Mouse (Mus musculus) lung, embryonic 15.5 days (tissue): ENCODE data around the gene Ywhab. TPM values are rescaled to one million over a fixed set of nuclear protein-coding genes. Genes with fewer than 3 reads are reported as not detected.

ENCODE experiments used
- ATAC-seq: fragments of 200-750 bp; cut with Nextera tagmentation; 2 replicates; pipeline ENCODE4 v1.8.0; 2017; ENCODE audit warnings: moderate number of reproducible peaks, borderline replicate concordance; ENCODE audit not compliant: low FRiP score, low TSS enrichment; ENCODE audit errors: extremely low read depth
- H3K27ac ChIP-seq: fragments of 300-500 bp; sonication (generic); 2 replicates; pipeline ENCODE4 v1.5.1; 2015; ENCODE audit warnings: moderate library complexity, mild to moderate bottlenecking, inconsistent platforms
- H3K27me3 ChIP-seq: fragments of 300-500 bp; sonication (generic); 2 replicates; pipeline ENCODE4 v1.6.1; 2015; ENCODE audit warnings: inconsistent platforms
- H3K36me3 ChIP-seq: fragments of 300-500 bp; sonication (generic); 2 replicates; pipeline ENCODE4 v1.6.1; 2015; ENCODE audit warnings: inconsistent platforms
- H3K4me1 ChIP-seq: fragments of 300-500 bp; sonication (generic); 2 replicates; pipeline ENCODE4 v1.6.1; 2015; ENCODE audit warnings: inconsistent platforms
- H3K4me2 ChIP-seq: fragments of 300-500 bp; sonication (generic); 2 replicates; pipeline ENCODE4 v1.6.1; 2015; ENCODE audit warnings: inconsistent platforms, mild to moderate bottlenecking, moderate library complexity
- H3K4me3 ChIP-seq: fragments of 300-500 bp; sonication (generic); 2 replicates; pipeline ENCODE4 v1.5.1; 2015; ENCODE audit warnings: mild to moderate bottlenecking, inconsistent platforms
- H3K9ac ChIP-seq: fragments of 300-500 bp; sonication (generic); 2 replicates; pipeline ENCODE4 v1.6.1; 2015; ENCODE audit warnings: inconsistent platforms
- H3K9me3 ChIP-seq: fragments of 300-500 bp; sonication (generic); 2 replicates; pipeline ENCODE4 v1.6.1; 2016; ENCODE audit warnings: inconsistent platforms
- WGBS: fragments of 180-500 bp; shearing (Covaris S2); methylation state at CpG from one replicate; pipeline ENCODE4 v1.1.7; 2015; 5-methylcytosine and 5-hydroxymethylcytosine counted together
- polyA plus RNA-seq: library from polyadenylated mRNA; unstranded; fragments of >200 nt; fragmentation: Nextera tagmentation; extraction: Ambion mirVana; gene quantifications from 2 replicates; pipeline ENCODE4 v1.2.1, GENCODE M21; 2015

Gene Ywhab
- polyA plus RNA-seq, 1 experiment from 2014 or later: 333 TPM

- Histone ChIP-seq H3K9me3 (no peaks in the 10 kb centered on the region), H3K27ac (no peak overlapping the region), H3K4me3 (no peak overlapping the region), H3K4me1 (peaks cover 21% of the 10 kb centered on the region), H3K9ac (no peak overlapping the region), H3K27me3 (no peaks in the 10 kb centered on the region), H3K36me3 (peaks cover 9% of the 10 kb centered on the region), H3K4me2 (no peak overlapping the region)
- WGBS: 94% methylated on average over 2 of the region's 2 CpGs
- no peak for ATAC-seq
Observed at GRCm38 (mm10) chr2:163992871-163993270, 1.9 kb upstream of the Ywhab start.

DNA sequence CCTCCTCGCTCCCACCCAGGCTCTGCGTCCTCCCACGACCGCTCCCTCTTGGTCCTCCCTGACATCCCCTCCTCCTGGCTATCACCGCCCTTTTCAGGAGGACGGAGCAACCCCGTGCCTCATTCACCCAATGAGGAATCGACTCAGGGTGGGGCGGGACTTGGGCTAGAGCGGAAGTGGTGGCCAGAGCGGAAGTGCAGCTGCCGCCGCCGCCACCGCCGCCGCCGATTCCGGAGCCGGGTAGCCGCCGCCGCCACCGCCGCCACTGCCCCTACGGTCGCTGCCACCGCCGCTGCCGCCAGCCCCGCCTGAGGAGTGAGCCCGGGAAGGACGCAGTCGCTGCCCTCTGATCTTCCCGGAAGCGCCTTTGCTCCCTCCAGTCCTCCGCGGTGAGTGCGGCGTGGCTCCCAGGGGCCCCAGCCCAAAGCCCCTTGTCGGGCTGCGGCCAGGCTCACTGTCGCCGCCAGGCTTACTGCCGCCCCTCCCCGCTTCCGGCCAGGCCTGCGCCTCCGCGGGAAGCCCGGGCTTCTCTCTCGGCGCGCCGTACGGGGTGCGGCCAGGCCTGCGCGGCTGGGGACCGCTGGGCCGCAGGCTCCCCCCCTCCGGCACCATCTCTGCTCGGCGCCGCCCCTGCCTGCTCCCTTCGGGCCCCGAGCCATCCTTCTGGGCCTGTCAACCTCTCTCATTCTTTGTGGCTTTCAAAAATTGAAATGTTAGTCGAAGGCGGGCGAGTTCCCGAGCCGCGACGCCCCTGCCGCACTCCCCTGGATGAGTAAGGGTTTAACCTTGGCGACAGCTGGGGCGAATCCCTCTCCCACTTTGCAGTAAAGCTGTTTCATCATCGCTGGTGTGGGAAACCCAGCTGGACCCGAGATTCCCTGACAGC, 460 bp downstream of the Ywhab start:
- H3K4me3 ChIP-seq: peak overlapping the region; percentile 99
- H3K36me3 ChIP-seq: peaks cover 14% of the 10 kb centered on the region
- H3K27me3 ChIP-seq: no peaks in the 10 kb centered on the region
- under 1% methylated on average over 65 of the region's 79 CpGs for WGBS
- H3K27ac ChIP-seq: peak overlapping the region; percentile 97
- peak overlapping the region; percentile 97 for H3K9ac ChIP-seq
- H3K9me3 ChIP-seq: no peaks in the 10 kb centered on the region
- peak overlapping the region; percentile 71 for H3K4me2 ChIP-seq
- peak; percentile 100 for ATAC-seq
- H3K4me1 ChIP-seq: peaks cover 24% of the 10 kb centered on the region

- Histone ChIP-seq H3K27me3 (no peaks in the 10 kb centered on the region), H3K9me3 (no peaks in the 10 kb centered on the region), H3K4me3 (peak overlapping the region; percentile 99), H3K9ac (peak overlapping the region; percentile 97), H3K27ac (no peak overlapping the region), H3K4me2 (peak overlapping the region; percentile 71), H3K4me1 (peaks cover 24% of the 10 kb centered on the region), H3K36me3 (peaks cover 14% of the 10 kb centered on the region)
- 58% methylated on average over 6 of the region's 6 CpGs for WGBS
- ATAC-seq: no peak
Observed at GRCm38 (mm10) chr2:163996275-163996674, 1.5 kb downstream of the Ywhab start.

DNA sequence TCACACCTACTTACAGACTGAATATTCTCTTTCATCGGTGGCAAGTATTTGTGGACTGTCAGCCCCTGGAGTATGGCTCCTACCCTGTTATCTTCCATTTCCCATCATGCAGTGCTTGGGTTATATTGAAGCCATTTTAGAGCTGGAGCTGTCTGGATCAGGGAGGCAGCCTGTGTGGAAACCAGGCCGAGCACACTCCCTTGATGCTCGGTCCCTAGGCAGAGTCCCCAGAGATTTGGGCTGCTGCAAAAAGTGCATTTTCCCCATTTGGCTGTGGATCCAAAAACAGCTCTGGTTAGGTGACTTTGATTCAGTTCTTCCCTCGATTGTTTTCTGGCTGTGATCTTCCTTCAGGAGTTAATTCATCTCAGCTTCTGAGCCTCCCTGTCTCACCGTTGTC, 2.1 kb downstream of the Ywhab start:
- H3K4me3 ChIP-seq: 0 out of 2 replicates have a peak overlapping the region, but pooled peaks have one; percentile 99
- H3K9ac ChIP-seq: no peak overlapping the region

GRCm38 (mm10) chr2:163998981-163999380, 4.2 kb downstream of the Ywhab start:
- Histone ChIP-seq H3K4me1 (peaks cover 23% of the 10 kb centered on the region), H3K9me3 (no peaks in the 10 kb centered on the region), H3K4me2 (no peak overlapping the region), H3K4me3 (no peak overlapping the region), H3K27me3 (no peaks in the 10 kb centered on the region), H3K36me3 (peaks cover 14% of the 10 kb centered on the region), H3K27ac (no peak overlapping the region), H3K9ac (no peak overlapping the region)
- 81% methylated on average over 6 of the region's 6 CpGs for whole genome bisulfite sequencing
- no peak for ATAC-seq

More for the DNA sequence above, 2.1 kb downstream of the Ywhab start:
- peak overlapping the region; percentile 71 for H3K4me2 ChIP-seq
- 49% methylated on average over 5 of the region's 5 CpGs for WGBS
- no peaks in the 10 kb centered on the region for H3K27me3 ChIP-seq
- H3K36me3 ChIP-seq: peaks cover 14% of the 10 kb centered on the region
- no peak for ATAC-seq
- peaks cover 24% of the 10 kb centered on the region for H3K4me1 ChIP-seq
- no peaks in the 10 kb centered on the region for H3K9me3 ChIP-seq
- no peak overlapping the region for H3K27ac ChIP-seq

- no peak overlapping the region for H3K9ac ChIP-seq
- WGBS: 94% methylated on average over 3 of the region's 3 CpGs
- no peak overlapping the region for H3K4me3 ChIP-seq
- no peak overlapping the region for H3K4me2 ChIP-seq
- H3K9me3 ChIP-seq: no peaks in the 10 kb centered on the region
- peaks cover 24% of the 10 kb centered on the region for H3K4me1 ChIP-seq
- no peak overlapping the region for H3K27ac ChIP-seq
- ATAC-seq: no peak
- H3K27me3 ChIP-seq: no peaks in the 10 kb centered on the region
- H3K36me3 ChIP-seq: peaks cover 7% of the 10 kb centered on the region
Observed at GRCm38 (mm10) chr2:164002637-164003036, 7.9 kb downstream of the Ywhab start.

GRCm38 (mm10) chr2:164004503-164004902, 9.7 kb downstream of the Ywhab start:
- Histone ChIP-seq H3K4me1 (peaks cover 24% of the 10 kb centered on the region), H3K4me2 (no peak overlapping the region), H3K9me3 (no peaks in the 10 kb centered on the region), H3K27ac (no peak overlapping the region), H3K9ac (no peak overlapping the region), H3K27me3 (no peaks in the 10 kb centered on the region), H3K36me3 (no peaks in the 10 kb centered on the region), H3K4me3 (no peak overlapping the region)
- WGBS: 77% methylated on average over 5 of the region's 5 CpGs
- ATAC-seq: no peak

GRCm38 (mm10) chr2:164006932-164007331, 12.2 kb downstream of the Ywhab start:
- ATAC-seq: no peak
- Histone ChIP-seq H3K4me3 (no peak overlapping the region), H3K9ac (no peak overlapping the region), H3K9me3 (no peaks in the 10 kb centered on the region), H3K4me1 (peaks cover 24% of the 10 kb centered on the region), H3K27ac (no peak overlapping the region), H3K36me3 (peaks cover 7% of the 10 kb centered on the region; the same call in 1 of the 2 replicates), H3K4me2 (no peak overlapping the region), H3K27me3 (no peaks in the 10 kb centered on the region)
- WGBS: 45% methylated on average over 10 of the region's 10 CpGs

DNA sequence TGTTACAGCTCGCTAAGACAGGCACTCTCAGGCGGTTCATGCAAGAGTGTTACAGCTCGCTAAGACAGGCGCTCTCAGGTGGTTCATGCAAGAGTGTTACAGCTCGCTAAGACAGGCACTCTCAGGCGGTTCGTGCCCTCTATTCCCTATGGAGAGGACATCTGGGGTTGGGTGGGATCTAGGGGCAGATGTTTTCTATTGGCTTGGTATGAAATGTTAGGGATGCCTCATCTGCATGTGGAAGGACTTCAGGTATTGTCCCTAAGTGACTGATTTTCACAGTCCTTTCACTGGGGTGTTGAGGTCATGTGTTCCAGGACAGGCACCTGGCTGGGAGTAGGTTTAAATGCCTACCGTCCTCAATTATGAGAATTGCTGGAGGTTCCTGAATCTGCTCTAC, 12.8 kb downstream of the Ywhab start:
- Histone ChIP-seq H3K27ac (no peak overlapping the region), H3K4me3 (no peak overlapping the region), H3K36me3 (peaks cover 12% of the 10 kb centered on the region), H3K9me3 (no peaks in the 10 kb centered on the region), H3K9ac (no peak overlapping the region), H3K4me2 (no peak overlapping the region), H3K27me3 (no peaks in the 10 kb centered on the region), H3K4me1 (peaks cover 24% of the 10 kb centered on the region)
- no peak for ATAC-seq
- 88% methylated on average over 8 of the region's 8 CpGs for WGBS

DNA sequence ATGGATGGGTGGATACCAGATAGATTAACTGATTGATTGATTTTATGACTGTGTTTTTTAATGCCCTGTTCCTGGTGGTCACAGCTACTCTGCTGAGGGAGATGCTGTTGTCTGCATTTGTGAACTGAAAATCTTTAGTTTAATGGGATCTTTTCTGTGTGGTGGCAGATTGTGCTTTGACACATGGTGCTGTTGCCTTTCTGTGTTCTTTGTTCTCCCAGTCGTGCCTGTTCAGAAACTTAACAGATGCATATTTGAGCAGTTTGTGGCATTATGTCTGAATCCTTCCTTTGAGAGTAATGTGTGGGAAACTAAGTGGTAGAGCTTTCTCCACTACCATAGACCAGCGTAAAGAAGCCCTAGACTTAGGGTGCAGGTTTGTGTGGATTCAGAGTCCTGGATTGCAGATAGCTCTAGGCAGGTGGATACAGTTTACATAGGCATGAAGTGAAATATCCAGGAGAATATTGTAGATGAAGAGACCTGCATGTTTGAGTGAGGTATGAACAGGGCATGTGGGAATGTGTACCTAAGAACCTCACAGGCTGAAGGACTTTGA, 13.3 kb downstream of the Ywhab start:
- no peak for ATAC-seq

GRCm38 (mm10) chr2:164009227-164009626, 14.5 kb downstream of the Ywhab start:
- H3K4me2 ChIP-seq: no peak overlapping the region
- H3K9me3 ChIP-seq: no peaks in the 10 kb centered on the region
- no peak overlapping the region for H3K9ac ChIP-seq
- no peak overlapping the region for H3K4me3 ChIP-seq
- 0 out of 2 replicates have a peak overlapping the region, but pooled peaks have one; percentile 41 for H3K27ac ChIP-seq
- peaks cover 24% of the 10 kb centered on the region for H3K4me1 ChIP-seq
- 73% methylated on average over 6 of the region's 6 CpGs for WGBS
- peaks cover 29% of the 10 kb centered on the region for H3K36me3 ChIP-seq
- no peak for ATAC-seq
- no peaks in the 10 kb centered on the region for H3K27me3 ChIP-seq

More for the DNA sequence above, 13.3 kb downstream of the Ywhab start:
- no peaks in the 10 kb centered on the region for H3K9me3 ChIP-seq
- 83% methylated on average over 2 of the region's 2 CpGs for WGBS
- no peak overlapping the region for H3K4me2 ChIP-seq
- H3K27ac ChIP-seq: no peak overlapping the region
- no peak overlapping the region for H3K4me3 ChIP-seq
- H3K27me3 ChIP-seq: no peaks in the 10 kb centered on the region
- no peak overlapping the region for H3K9ac ChIP-seq
- H3K36me3 ChIP-seq: peaks cover 17% of the 10 kb centered on the region
- H3K4me1 ChIP-seq: peaks cover 24% of the 10 kb centered on the region

DNA sequence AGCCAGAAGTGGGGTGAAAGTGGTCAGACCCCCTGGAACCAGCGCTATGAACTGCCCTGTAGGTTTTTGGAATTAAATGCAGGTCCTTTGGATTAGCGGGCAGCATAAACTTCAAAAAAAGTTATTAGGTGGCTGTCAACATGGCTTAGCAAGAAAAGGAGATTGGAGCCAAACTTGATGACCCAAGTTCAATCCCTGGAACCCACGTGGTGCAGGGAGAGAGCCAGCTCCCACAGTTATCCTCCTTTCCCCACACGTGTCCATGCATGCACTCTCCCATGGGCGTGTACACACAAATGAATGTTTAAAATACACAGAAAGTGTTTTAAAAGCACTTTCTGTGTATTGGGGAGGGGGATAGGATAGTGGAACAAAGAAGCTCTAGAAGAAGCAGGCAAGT, 15.7 kb downstream of the Ywhab start:
- no peak overlapping the region for H3K27ac ChIP-seq
- H3K27me3 ChIP-seq: no peaks in the 10 kb centered on the region
- H3K36me3 ChIP-seq: peaks cover 41% of the 10 kb centered on the region
- no peak for ATAC-seq
- H3K9me3 ChIP-seq: no peaks in the 10 kb centered on the region
- H3K4me1 ChIP-seq: peaks cover 20% of the 10 kb centered on the region
- no peak overlapping the region for H3K4me3 ChIP-seq
- no peak overlapping the region for H3K4me2 ChIP-seq
- WGBS: 76% methylated on average over 5 of the region's 5 CpGs
- no peak overlapping the region for H3K9ac ChIP-seq
